Mouse (Mus musculus): ENCODE results near the gene Usp35.

The Usp35 gene

GRCm38 (mm10) chr7:97331726-97332666 is at the start of gene Usp35, which contains the start of gene Kctd21:
Usp35 (minus strand) TSS chr7:97332020.
Kctd21 (plus strand) TSS chr7:97332327.
- DNase-seq (ENCODE audit: low read depth) = peak; percentile 95

- DNase-seq (ENCODE audit: low read depth) = no peak
Measured at GRCm38 (mm10) chr7:97380500-97381123, 48.8 kb upstream of the Usp35 start.

- no peak for DNase-seq (ENCODE audit: low read depth)
Measured at GRCm38 (mm10) chr7:97379304-97379703, 47.5 kb upstream of the Usp35 start.

- no peak for DNase-seq (ENCODE audit: low read depth)
Measured at GRCm38 (mm10) chr7:97375906-97376305, 44.1 kb upstream of the Usp35 start.

- no peak for DNase-seq (ENCODE audit: low read depth)
Measured at GRCm38 (mm10) chr7:97375101-97375500, 43.3 kb upstream of the Usp35 start.

GRCm38 (mm10) chr7:97365887-97366286 is 34.1 kb upstream of the Usp35 start:
- DNase-seq (ENCODE audit: low read depth) = no peak

- peak; percentile 56 for DNase-seq (ENCODE audit: low read depth)
Measured at GRCm38 (mm10) chr7:97361467-97361866, 29.6 kb upstream of the Usp35 start.

- DNase-seq (ENCODE audit: low read depth) = no peak
Measured at GRCm38 (mm10) chr7:97360955-97361354, 29.1 kb upstream of the Usp35 start.

GRCm38 (mm10) chr7:97360166-97360565 is 28.3 kb upstream of the Usp35 start:
- DNase-seq (ENCODE audit: low read depth) = no peak

- DNase-seq (ENCODE audit: low read depth) = no peak
Measured at GRCm38 (mm10) chr7:97358347-97358746, 26.5 kb upstream of the Usp35 start.

- DNase-seq (ENCODE audit: low read depth) = no peak
Measured at GRCm38 (mm10) chr7:97357840-97358239, 26.0 kb upstream of the Usp35 start.

GRCm38 (mm10) chr7:97356875-97357276 is 25.1 kb upstream of the Usp35 start:
- DNase-seq (ENCODE audit: low read depth) = peak; percentile 67

GRCm38 (mm10) chr7:97356253-97356652 is 24.4 kb upstream of the Usp35 start:
- DNase-seq (ENCODE audit: low read depth) = peak; percentile 7

- peak; percentile 28 for DNase-seq (ENCODE audit: low read depth)
Measured at GRCm38 (mm10) chr7:97355068-97355841, 23.4 kb upstream of the Usp35 start.

- DNase-seq (ENCODE audit: low read depth) = no peak
Measured at GRCm38 (mm10) chr7:97353356-97353755, 21.5 kb upstream of the Usp35 start.

- DNase-seq (ENCODE audit: low read depth) = peak; percentile 17
Measured at GRCm38 (mm10) chr7:97351792-97352513, 20.1 kb upstream of the Usp35 start.

GRCm38 (mm10) chr7:97350891-97351290 is 19.1 kb upstream of the Usp35 start:
- DNase-seq (ENCODE audit: low read depth) = no peak

GRCm38 (mm10) chr7:97349438-97349837 is 17.6 kb upstream of the Usp35 start:
- no peak for DNase-seq (ENCODE audit: low read depth)

GRCm38 (mm10) chr7:97348836-97349235 is 17.0 kb upstream of the Usp35 start:
- no peak for DNase-seq (ENCODE audit: low read depth)

- DNase-seq (ENCODE audit: low read depth) = no peak
Measured at GRCm38 (mm10) chr7:97348318-97348717, 16.5 kb upstream of the Usp35 start.

- no peak for DNase-seq (ENCODE audit: low read depth)
Measured at GRCm38 (mm10) chr7:97347464-97347863, 15.6 kb upstream of the Usp35 start.

- no peak for DNase-seq (ENCODE audit: low read depth)
Measured at GRCm38 (mm10) chr7:97346822-97347166, 15.0 kb upstream of the Usp35 start.

All from NIH3T3 (cell line).